Mouse (Mus musculus) lung, adult 10 weeks (tissue): ENCODE results near the gene Ppp2ca. TPM values are rescaled to one million over a fixed set of nuclear protein-coding genes. Genes with fewer than 3 reads are reported as not detected.

Experiments
- polyA plus RNA-seq: library from polyadenylated mRNA; stranded (reverse); fragments of 350-450 nt; fragmentation: Illumina TruSeq; extraction: RNeasy Lipid Tissue Mini Kit (QIAGEN cat#74804); gene quantifications from one replicate; pipeline ENCODE4 v1.2.3, GENCODE M21; 2014; ENCODE audit warnings: low read depth, low replicate concordance; ENCODE audit not compliant: insufficient read depth

Ppp2ca gene
- polyA plus RNA-seq, result 37.6 TPM

GRCm38 (mm10) chr11:52098398-52098946 is at the start of gene Ppp2ca:
Gene Ppp2ca (plus strand): TSS chr11:52098681.

GRCm38 (mm10) chr11:52145428-52145827 is 46.9 kb downstream of the Ppp2ca start, which contains the start of gene Olfr1373:
Gene Olfr1373 (minus strand): TSS chr11:52145528.

Other genes starting within 250 kb of the Ppp2ca start
- 10.7 TPM for gene Jade2, start 241.0 kb upstream of the Ppp2ca start, polyA plus RNA-seq
- gene Cdkn2aipnl, start 131.0 kb upstream of the Ppp2ca start, polyA plus RNA-seq, result 32.4 TPM
- 157 TPM for gene Ube2b, start 97.9 kb upstream of the Ppp2ca start, polyA plus RNA-seq
- 2.6 TPM for gene Cdkl3, start 94.5 kb upstream of the Ppp2ca start, polyA plus RNA-seq
- not detected for gene Olfr1373, start 46.8 kb downstream of the Ppp2ca start, polyA plus RNA-seq
- not detected for gene Olfr1371, start 115.3 kb downstream of the Ppp2ca start, polyA plus RNA-seq
- gene Skp1a, start 133.3 kb downstream of the Ppp2ca start, polyA plus RNA-seq, result 266 TPM
- gene Tcf7, start 184.3 kb downstream of the Ppp2ca start, polyA plus RNA-seq, result 14.7 TPM